Mouse (Mus musculus): ENCODE measurements around the gene Tmem45b. TPM values are rescaled to one million over a fixed set of nuclear protein-coding genes. Genes with fewer than 3 reads are reported as not detected.

Gene Tmem45b
- polyA plus RNA-seq, 1 experiment from 2014 or later: not detected

- no peaks in the 10 kb centered on the region for H3K9me3 ChIP-seq
- 92% methylated on average over 5 of the region's 5 CpGs for WGBS
- peaks cover 4% of the 10 kb centered on the region for H3K27me3 ChIP-seq
- H3K27ac ChIP-seq (replicated peaks): no peak overlapping the region
- no peak for ATAC-seq (ENCODE audit: low FRiP score, low read depth)
- H3K4me1 ChIP-seq: peaks cover 17% of the 10 kb centered on the region
- H3K4me3 ChIP-seq: peak overlapping the region; percentile 90
- H3K9ac ChIP-seq (replicated peaks): no peak overlapping the region; the same call in 1 of the 2 replicates
- H3K4me2 ChIP-seq (replicated peaks): peak overlapping the region; percentile 58
- H3K36me3 ChIP-seq: peaks cover 30% of the 10 kb centered on the region
Observed at GRCm38 (mm10) chr9:31387206-31387605, 77.1 kb downstream of the Tmem45b start.

- Histone ChIP-seq H3K9ac (replicated peaks) (peak overlapping the region; percentile 91), H3K27me3 (peaks cover 4% of the 10 kb centered on the region), H3K9me3 (no peaks in the 10 kb centered on the region), H3K4me1 (peaks cover 17% of the 10 kb centered on the region), H3K27ac (replicated peaks) (peak overlapping the region; percentile 54; the same call in 1 of the 2 replicates), H3K36me3 (peaks cover 23% of the 10 kb centered on the region), H3K4me2 (replicated peaks) (peak overlapping the region; percentile 58), H3K4me3 (peak overlapping the region; percentile 90)
- ATAC-seq (ENCODE audit: low FRiP score, low read depth): peak; percentile 82
- 12% methylated on average over 43 of the region's 44 CpGs for WGBS
Observed at GRCm38 (mm10) chr9:31386368-31387180, 77.7 kb downstream of the Tmem45b start.

GRCm38 (mm10) chr9:31385947-31386354 is 78.3 kb downstream of the Tmem45b start, which contains the start of gene Nfrkb:
Gene Nfrkb, plus strand, starts transcription at chr9:31386192.
- Histone ChIP-seq H3K27ac (replicated peaks) (peak within 1 kb of the TSS; percentile 54; the same call in 1 of the 2 replicates), H3K9ac (replicated peaks) (peak within 1 kb of the TSS; percentile 91), H3K4me2 (replicated peaks) (peak within 1 kb of the TSS; percentile 58), H3K27me3 (peaks cover 4% of the 10 kb centered on the region), H3K4me3 (peak within 1 kb of the TSS; percentile 90), H3K9me3 (no peaks in the 10 kb centered on the region), H3K4me1 (peaks cover 17% of the 10 kb centered on the region), H3K36me3 (peaks cover 17% of the 10 kb centered on the region)
- WGBS: under 1% methylated on average over 42 of the region's 46 CpGs
- peak; percentile 99 for ATAC-seq (ENCODE audit: low FRiP score, low read depth)

- 42% methylated on average over 4 of the region's 4 CpGs for WGBS
- Histone ChIP-seq H3K9me3 (no peaks in the 10 kb centered on the region), H3K4me2 (replicated peaks) (peak overlapping the region; percentile 58), H3K4me1 (peaks cover 17% of the 10 kb centered on the region), H3K27ac (replicated peaks) (no peak overlapping the region), H3K27me3 (peaks cover 4% of the 10 kb centered on the region), H3K36me3 (peaks cover 12% of the 10 kb centered on the region), H3K4me3 (peak overlapping the region; percentile 90), H3K9ac (replicated peaks) (peak overlapping the region; percentile 91)
- ATAC-seq (ENCODE audit: low FRiP score, low read depth): no peak; the same call in 1 of the 2 replicates
Observed at GRCm38 (mm10) chr9:31385500-31385869, 78.8 kb downstream of the Tmem45b start.

- Histone ChIP-seq H3K4me1 (peaks cover 17% of the 10 kb centered on the region), H3K9ac (replicated peaks) (no peak overlapping the region), H3K4me2 (replicated peaks) (no peak overlapping the region; the same call in 1 of the 2 replicates), H3K36me3 (peaks cover 7% of the 10 kb centered on the region), H3K27ac (replicated peaks) (no peak overlapping the region), H3K4me3 (peak overlapping the region; percentile 90; the same call in 1 of the 2 replicates), H3K27me3 (peaks cover 4% of the 10 kb centered on the region), H3K9me3 (no peaks in the 10 kb centered on the region)
- WGBS: 83% methylated on average over 17 of the region's 17 CpGs
- ATAC-seq (ENCODE audit: low FRiP score, low read depth): no peak
Observed at GRCm38 (mm10) chr9:31384786-31385499, 79.3 kb downstream of the Tmem45b start.

- no peak for ATAC-seq (ENCODE audit: low FRiP score, low read depth)
Observed at GRCm38 (mm10) chr9:31376661-31377060, 87.6 kb downstream of the Tmem45b start.

More at GRCm38 (mm10) chr9:31376661-31377060, 87.6 kb downstream of the Tmem45b start:
- no peaks in the 10 kb centered on the region for H3K4me1 ChIP-seq
- no peaks in the 10 kb centered on the region for H3K27me3 ChIP-seq
- H3K4me2 ChIP-seq (replicated peaks): no peak overlapping the region
- peaks cover 36% of the 10 kb centered on the region for H3K36me3 ChIP-seq
- no peak overlapping the region for H3K4me3 ChIP-seq
- no peak overlapping the region for H3K27ac ChIP-seq (replicated peaks)
- no peak overlapping the region for H3K9ac ChIP-seq (replicated peaks)
- no peaks in the 10 kb centered on the region for H3K9me3 ChIP-seq

Other genes starting within 250 kb of the Tmem45b start
- gene Prdm10, start 183.9 kb downstream of the Tmem45b start, polyA plus RNA-seq (2016; fragmentation: Nextera tagmentation; extraction: Ambion mirVana): 10.1 and 10.2 TPM in 2 replicates
- gene Nfrkb, start 78.3 kb downstream of the Tmem45b start, polyA plus RNA-seq (2016; fragmentation: Nextera tagmentation; extraction: Ambion mirVana): 29.7 and 30.6 TPM in 2 replicates